Mouse (Mus musculus) retina, adult 2 months (tissue): Measurements from ENCODE around the gene Dusp18.
A peak's percentile ranks its signal among the peaks of the same experiment; 100 is the strongest.

Experiments
- DNase-seq: peaks from one replicate; pipeline ENCODE4 v3.0.0-alpha.2; 2012; ENCODE audit warnings: low read depth, low spot score

Gene Dusp18

GRCm38 (mm10) chr11:3894406-3895281 lies at the start of gene Dusp18, which contains the start of gene 4921536K21Rik:
TSS of gene Dusp18 (plus strand) at chr11:3895240.
TSS of gene 4921536K21Rik (minus strand) at chr11:3895098.
- no peak for DNase-seq

- no peak for DNase-seq
Measured at GRCm38 (mm10) chr11:3846351-3846750, 48.7 kb upstream of the Dusp18 start.

GRCm38 (mm10) chr11:3849469-3850314 lies 45.3 kb upstream of the Dusp18 start:
- DNase-seq = no peak

- no peak for DNase-seq
Measured at GRCm38 (mm10) chr11:3850315-3850614, 44.8 kb upstream of the Dusp18 start.

GRCm38 (mm10) chr11:3850746-3851277 lies 44.2 kb upstream of the Dusp18 start:
- no peak for DNase-seq

- no peak for DNase-seq
Measured at GRCm38 (mm10) chr11:3851872-3852271, 43.2 kb upstream of the Dusp18 start.

- DNase-seq = no peak
Measured at GRCm38 (mm10) chr11:3853031-3853430, 42.0 kb upstream of the Dusp18 start.

GRCm38 (mm10) chr11:3853481-3854034 lies 41.5 kb upstream of the Dusp18 start:
- peak; percentile 29 for DNase-seq

- DNase-seq = no peak
Measured at GRCm38 (mm10) chr11:3854156-3854555, 40.9 kb upstream of the Dusp18 start.

- DNase-seq = no peak
Measured at GRCm38 (mm10) chr11:3855846-3856245, 39.2 kb upstream of the Dusp18 start.

GRCm38 (mm10) chr11:3857902-3858301 lies 37.1 kb upstream of the Dusp18 start:
- no peak for DNase-seq

- DNase-seq = no peak
Measured at GRCm38 (mm10) chr11:3859778-3860177, 35.3 kb upstream of the Dusp18 start.

- DNase-seq = no peak
Measured at GRCm38 (mm10) chr11:3860361-3860760, 34.7 kb upstream of the Dusp18 start.

- DNase-seq = no peak
Measured at GRCm38 (mm10) chr11:3862661-3863453, 32.2 kb upstream of the Dusp18 start.

- DNase-seq = peak; percentile 47
Measured at GRCm38 (mm10) chr11:3863454-3864112, 31.5 kb upstream of the Dusp18 start, which contains the start of gene Osbp2. TSS of gene Osbp2 (minus strand) at chr11:3863903.

GRCm38 (mm10) chr11:3864343-3864742 lies 30.7 kb upstream of the Dusp18 start:
- DNase-seq = no peak

- no peak for DNase-seq
Measured at GRCm38 (mm10) chr11:3876419-3876818, 18.6 kb upstream of the Dusp18 start.

- DNase-seq = no peak
Measured at GRCm38 (mm10) chr11:3878660-3879059, 16.4 kb upstream of the Dusp18 start.

- DNase-seq = peak; percentile 62
Measured at GRCm38 (mm10) chr11:3879836-3880235, 15.2 kb upstream of the Dusp18 start.

GRCm38 (mm10) chr11:3883711-3884110 lies 11.3 kb upstream of the Dusp18 start:
- DNase-seq = no peak

- no peak for DNase-seq
Measured at GRCm38 (mm10) chr11:3887331-3887730, 7.7 kb upstream of the Dusp18 start.
